Mouse (Mus musculus): ENCODE results near the gene Olfr1167. TPM values are rescaled to one million over a fixed set of nuclear protein-coding genes. Genes with fewer than 3 reads are reported as not detected.
"Not testable (repeated sequence)": the region's sequence is repeated elsewhere in the genome, so short reads cannot be mapped to it uniquely, and the experiment has no call there.

Olfr1167 gene
- not detected in 2 replicates for polyA plus RNA-seq (2015; fragmentation: Nextera tagmentation; extraction: Ambion mirVana)

DNA sequence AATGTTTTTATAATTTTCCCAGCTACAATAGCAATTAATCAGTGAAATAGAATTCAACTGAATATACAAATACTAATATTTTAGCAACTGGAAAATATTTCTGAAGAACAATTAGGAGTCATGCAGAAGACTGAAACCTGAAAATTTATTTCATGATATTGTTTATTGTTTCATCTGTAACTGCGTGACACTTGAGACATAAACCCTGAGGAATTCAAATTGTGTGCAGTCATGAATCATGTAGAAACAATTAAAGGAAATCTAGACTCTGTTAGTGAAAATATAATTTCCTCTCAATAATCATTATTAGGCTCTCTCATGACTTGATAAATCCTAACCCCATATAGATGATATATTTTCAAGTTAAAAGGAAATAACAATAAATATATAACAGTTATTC is at the start of gene Olfr1167:
Gene Olfr1167 (minus strand): TSS at position 101 of the 400 bp plus-strand sequence.
- not testable (repeated sequence) for H3K27me3 ChIP-seq; H3K27ac ChIP-seq; H3K4me3 ChIP-seq (replicated peaks); H3K36me3 ChIP-seq; ATAC-seq; H3K4me2 ChIP-seq (replicated peaks); H3K9me3 ChIP-seq; H3K9ac ChIP-seq (replicated peaks); H3K4me1 ChIP-seq (replicated peaks)
- 94% methylated on average over 1 of the region's 1 CpGs for WGBS

DNA sequence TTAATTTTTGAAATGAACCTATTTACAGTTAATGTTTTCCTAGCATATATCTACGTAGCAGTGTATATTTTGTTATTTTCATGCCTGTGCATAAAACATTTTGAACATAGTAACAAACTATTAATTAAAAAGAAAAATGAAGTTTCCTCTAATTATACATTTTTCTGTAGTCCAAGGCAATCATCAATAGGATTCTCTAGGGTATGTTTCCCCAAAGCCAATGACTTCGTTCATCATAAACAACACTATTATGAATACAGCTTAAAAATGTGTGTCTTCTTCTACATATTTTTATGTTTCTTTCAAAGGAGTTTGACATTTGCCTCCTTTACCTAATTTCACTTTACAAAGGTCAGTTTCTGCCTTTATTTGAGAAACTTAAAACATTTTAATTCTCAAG is 26.6 kb upstream of the Olfr1167 start, which contains the start of gene Olfr1168:
Gene Olfr1168 (plus strand): TSS at position 301 of the 400 bp plus-strand sequence.
- Histone ChIP-seq H3K9ac (replicated peaks) (no peak within 1 kb of the TSS), H3K4me3 (replicated peaks) (no peak within 1 kb of the TSS), H3K4me2 (replicated peaks) (no peak within 1 kb of the TSS), H3K9me3 (no peaks in the 10 kb centered on the region), H3K27me3 (no peaks in the 10 kb centered on the region), H3K36me3 (no peaks in the 10 kb centered on the region), H3K27ac (no peak within 1 kb of the TSS), H3K4me1 (replicated peaks) (no peaks in the 10 kb centered on the region)
- ATAC-seq, result no peak
- 92% methylated on average over 2 of the region's 2 CpGs for WGBS

DNA sequence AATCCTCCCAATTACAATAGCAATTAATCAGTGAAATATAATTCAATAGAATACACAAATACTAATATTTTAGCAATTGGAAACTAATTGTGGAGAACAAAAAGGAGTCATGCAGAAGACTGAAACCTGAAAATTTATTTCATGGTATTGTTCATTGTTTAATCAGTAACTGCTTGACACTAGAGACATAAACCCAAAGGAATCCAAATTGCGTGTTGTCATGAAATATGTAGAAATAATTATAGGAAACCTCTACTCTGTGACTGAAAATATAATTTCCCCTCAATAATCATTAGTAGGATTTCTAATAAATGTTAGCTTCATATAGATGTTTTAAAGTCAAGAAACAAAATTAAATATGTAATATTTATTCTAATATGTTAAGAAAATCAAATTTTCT is 26.8 kb downstream of the Olfr1167 start, which contains the start of gene Olfr1166:
Gene Olfr1166 (minus strand): TSS at position 101 of the 400 bp plus-strand sequence.
- no peaks in the 10 kb centered on the region for H3K4me1 ChIP-seq (replicated peaks)
- H3K9ac ChIP-seq (replicated peaks), result no peak within 1 kb of the TSS
- no peak within 1 kb of the TSS for H3K27ac ChIP-seq
- no peak within 1 kb of the TSS for H3K4me3 ChIP-seq (replicated peaks)
- no peak within 1 kb of the TSS for H3K4me2 ChIP-seq (replicated peaks)
- ATAC-seq, result no peak
- 94% methylated on average over 1 of the region's 1 CpGs for WGBS
- no peaks in the 10 kb centered on the region for H3K9me3 ChIP-seq
- no peaks in the 10 kb centered on the region for H3K36me3 ChIP-seq
- no peaks in the 10 kb centered on the region for H3K27me3 ChIP-seq

Other genes starting within 250 kb of the Olfr1167 start
- not detected in 2 replicates for gene Olfr1155, start 210.1 kb downstream of the Olfr1167 start, polyA plus RNA-seq (2015; fragmentation: Nextera tagmentation; extraction: Ambion mirVana)
- not detected in 2 replicates for gene Olfr1156, start 202.1 kb downstream of the Olfr1167 start, polyA plus RNA-seq (2015; fragmentation: Nextera tagmentation; extraction: Ambion mirVana)
- gene Olfr1157, start 186.9 kb downstream of the Olfr1167 start, polyA plus RNA-seq (2015; fragmentation: Nextera tagmentation; extraction: Ambion mirVana), result not detected in 2 replicates
- gene Olfr74, start 180.5 kb downstream of the Olfr1167 start, polyA plus RNA-seq (2015; fragmentation: Nextera tagmentation; extraction: Ambion mirVana), result not detected in 2 replicates
- not detected in 2 replicates for gene Olfr1158, start 165.1 kb downstream of the Olfr1167 start, polyA plus RNA-seq (2015; fragmentation: Nextera tagmentation; extraction: Ambion mirVana)
- not detected in 2 replicates for gene Olfr1160, start 146.9 kb downstream of the Olfr1167 start, polyA plus RNA-seq (2015; fragmentation: Nextera tagmentation; extraction: Ambion mirVana)
- not detected in 2 replicates for gene Olfr1161, start 132.4 kb downstream of the Olfr1167 start, polyA plus RNA-seq (2015; fragmentation: Nextera tagmentation; extraction: Ambion mirVana)
- not detected in 2 replicates for gene Olfr73, start 117.5 kb downstream of the Olfr1167 start, polyA plus RNA-seq (2015; fragmentation: Nextera tagmentation; extraction: Ambion mirVana)
- gene Olfr1162, start 104.1 kb downstream of the Olfr1167 start, polyA plus RNA-seq (2015; fragmentation: Nextera tagmentation; extraction: Ambion mirVana), result not detected in 2 replicates
- not detected in 2 replicates for gene Olfr1163, start 83.4 kb downstream of the Olfr1167 start, polyA plus RNA-seq (2015; fragmentation: Nextera tagmentation; extraction: Ambion mirVana)
- gene Olfr1164, start 61.2 kb downstream of the Olfr1167 start, polyA plus RNA-seq (2015; fragmentation: Nextera tagmentation; extraction: Ambion mirVana), result not detected in 2 replicates
- gene Olfr1166, start 26.9 kb downstream of the Olfr1167 start, polyA plus RNA-seq (2015; fragmentation: Nextera tagmentation; extraction: Ambion mirVana), result not detected in 2 replicates
- not detected in 2 replicates for gene Olfr1168, start 26.7 kb upstream of the Olfr1167 start, polyA plus RNA-seq (2015; fragmentation: Nextera tagmentation; extraction: Ambion mirVana)
- gene Olfr1170, start 73.1 kb upstream of the Olfr1167 start, polyA plus RNA-seq (2015; fragmentation: Nextera tagmentation; extraction: Ambion mirVana), result not detected in 2 replicates
- not detected in 2 replicates for gene Olfr1173, start 124.7 kb upstream of the Olfr1167 start, polyA plus RNA-seq (2015; fragmentation: Nextera tagmentation; extraction: Ambion mirVana)
- not detected in 2 replicates for gene Olfr1174-ps, start 159.9 kb upstream of the Olfr1167 start, polyA plus RNA-seq (2015; fragmentation: Nextera tagmentation; extraction: Ambion mirVana)
- gene Olfr1175-ps, start 172.0 kb upstream of the Olfr1167 start, polyA plus RNA-seq (2015; fragmentation: Nextera tagmentation; extraction: Ambion mirVana), result not detected in 2 replicates
- not detected in 2 replicates for gene Olfr1176, start 181.5 kb upstream of the Olfr1167 start, polyA plus RNA-seq (2015; fragmentation: Nextera tagmentation; extraction: Ambion mirVana)
- not detected in 2 replicates for gene Olfr1177-ps, start 191.3 kb upstream of the Olfr1167 start, polyA plus RNA-seq (2015; fragmentation: Nextera tagmentation; extraction: Ambion mirVana)
- not detected in 2 replicates for gene Olfr1178, start 231.9 kb upstream of the Olfr1167 start, polyA plus RNA-seq (2015; fragmentation: Nextera tagmentation; extraction: Ambion mirVana)

Measured in midbrain, embryonic 13.5 days (tissue).